Mouse (Mus musculus) cerebral cortex, adult 2 months (tissue): Measurements from ENCODE around the gene Ly6g6f.

ENCODE experiments used
- WGBS: fragments of 180-500 bp; shearing (Covaris S2); methylation state at CpG from one replicate; pipeline ENCODE4 v1.1.7; 2018; 5-methylcytosine and 5-hydroxymethylcytosine counted together

Ly6g6f gene

GRCm38 (mm10) chr17:35105740-35106389, 20.5 kb upstream of the Ly6g6f start:
- 29% methylated on average over 13 of the region's 13 CpGs for WGBS

GRCm38 (mm10) chr17:35104754-35105153, 19.3 kb upstream of the Ly6g6f start:
- WGBS = 76% methylated on average over 6 of the region's 6 CpGs

GRCm38 (mm10) chr17:35104079-35104478, 18.7 kb upstream of the Ly6g6f start:
- WGBS = 96% methylated on average over 7 of the region's 7 CpGs

DNA sequence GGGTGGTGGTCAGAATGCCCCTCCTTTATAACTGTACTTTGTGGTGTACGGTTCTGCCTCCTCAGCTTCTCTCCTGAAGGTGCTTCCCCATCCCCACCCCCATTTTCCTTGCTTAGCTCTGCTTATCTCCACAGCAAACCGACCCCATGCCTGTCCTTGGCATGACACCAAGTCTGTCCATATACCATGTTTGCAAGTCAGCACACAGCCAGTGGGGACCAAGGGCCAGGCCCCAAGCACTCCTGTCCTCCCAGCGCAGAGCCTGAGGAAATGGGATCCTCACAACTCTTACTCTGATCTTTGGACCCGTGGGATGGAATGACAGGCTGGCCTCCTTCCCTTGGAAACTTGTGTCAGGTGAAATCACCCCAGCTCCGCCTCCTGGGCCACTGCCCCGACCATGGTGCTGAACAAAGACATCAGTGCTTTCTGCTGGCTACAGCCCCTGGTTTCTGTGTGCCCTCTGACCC, 17.8 kb upstream of the Ly6g6f start:
- 70% methylated on average over 6 of the region's 6 CpGs for WGBS

- WGBS = 63% methylated on average over 8 of the region's 8 CpGs
Observed at GRCm38 (mm10) chr17:35102299-35102698, 16.9 kb upstream of the Ly6g6f start.

- WGBS = 86% methylated on average over 11 of the region's 11 CpGs
Observed at GRCm38 (mm10) chr17:35101161-35101560, 15.8 kb upstream of the Ly6g6f start.

DNA sequence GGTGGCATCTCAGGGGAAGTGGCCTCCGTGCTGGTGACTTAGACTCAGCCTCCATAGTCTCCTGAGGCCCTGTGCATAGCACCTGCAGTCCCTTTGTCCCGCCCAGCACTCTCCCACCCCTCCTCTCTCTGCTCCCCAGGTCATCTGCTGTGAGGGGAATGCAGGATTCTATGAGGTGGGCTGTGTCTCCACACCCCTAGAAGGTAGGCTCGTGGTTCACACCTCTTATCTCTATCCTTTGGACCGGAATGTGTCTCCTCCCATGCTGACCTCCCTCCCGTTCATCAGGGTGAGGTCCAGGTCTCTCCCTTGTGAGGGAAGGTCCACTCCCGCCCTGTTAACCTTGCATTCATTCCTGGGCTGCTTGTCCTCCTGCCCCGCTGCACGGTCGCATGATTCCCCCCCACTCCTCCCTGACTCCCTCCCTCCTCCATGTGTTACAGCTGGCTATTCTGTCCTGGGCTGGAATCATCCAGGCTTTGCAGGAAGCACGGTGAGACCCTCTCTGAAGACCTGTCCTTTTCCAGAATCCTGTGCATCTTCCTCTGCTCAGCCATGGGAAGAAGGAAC, 14.9 kb upstream of the Ly6g6f start:
- WGBS = 70% methylated on average over 10 of the region's 10 CpGs

DNA sequence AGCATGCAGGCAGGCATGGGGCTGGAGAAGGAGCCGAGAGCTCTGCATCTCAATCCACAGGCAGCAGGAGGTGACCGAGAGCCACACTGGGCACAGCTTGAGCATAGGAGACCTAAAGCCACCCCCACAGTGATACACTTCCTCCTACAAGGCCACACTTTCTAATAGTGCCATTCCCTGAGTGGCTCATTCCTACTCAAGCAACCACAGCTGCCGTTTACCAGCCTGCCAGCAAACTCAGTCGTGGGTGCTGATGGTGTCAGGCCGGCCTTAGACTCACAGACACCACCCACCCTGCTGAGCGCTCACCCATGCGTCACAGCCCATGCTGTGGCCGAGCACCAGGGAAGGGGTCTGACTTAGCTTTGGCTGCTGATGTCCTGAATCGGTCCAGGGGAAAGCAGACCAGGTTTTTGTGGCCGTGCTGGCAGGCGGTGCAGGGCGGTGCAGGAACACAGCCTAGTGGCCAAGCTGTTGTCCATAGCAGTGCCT, 11.8 kb upstream of the Ly6g6f start:
- WGBS = 53% methylated on average over 12 of the region's 12 CpGs

GRCm38 (mm10) chr17:35096597-35096996, 11.2 kb upstream of the Ly6g6f start:
- 89% methylated on average over 12 of the region's 12 CpGs for WGBS

DNA sequence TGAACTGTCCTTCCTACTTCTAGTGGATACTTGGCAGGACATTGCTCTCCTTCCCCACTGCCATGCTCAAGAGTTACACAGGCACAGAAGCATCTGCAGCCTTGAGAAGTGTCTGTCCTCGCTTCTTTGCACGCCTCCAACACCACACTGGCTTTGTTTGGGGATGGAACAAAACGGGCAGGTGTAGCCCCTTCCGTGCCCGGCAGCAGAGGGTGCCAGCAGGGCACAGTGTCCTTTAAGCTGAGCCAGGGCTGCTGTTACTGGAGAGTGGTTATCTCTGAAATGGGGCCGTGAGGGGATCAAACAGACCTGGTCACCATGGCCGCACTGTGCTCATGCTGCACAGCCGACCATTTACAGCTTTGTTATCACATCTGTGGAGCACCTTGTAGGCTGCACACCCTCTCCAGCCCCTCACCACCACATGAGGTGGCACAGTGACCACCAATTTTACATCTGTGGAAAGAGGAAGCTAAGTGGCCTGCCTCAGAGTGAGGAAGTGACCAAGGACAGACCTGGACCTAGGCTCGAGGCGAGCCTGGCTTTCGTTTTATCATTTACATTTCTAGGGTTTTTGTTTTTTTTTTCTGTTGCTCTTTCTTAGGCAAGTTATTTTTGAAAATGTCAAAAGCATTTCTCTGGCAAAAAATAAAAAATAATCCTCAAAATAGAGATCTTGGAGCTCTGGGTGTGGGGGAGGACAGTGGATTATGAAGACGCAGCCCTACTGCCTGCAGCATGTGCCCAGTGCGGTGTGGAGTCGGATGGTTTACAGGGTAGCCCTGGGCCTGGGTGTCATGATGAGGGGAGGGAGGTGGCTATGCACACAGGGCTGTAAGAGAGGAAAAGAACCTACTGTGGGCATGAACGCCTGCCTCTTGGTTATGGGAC, 9.3 kb upstream of the Ly6g6f start:
- 55% methylated on average over 15 of the region's 15 CpGs for WGBS

GRCm38 (mm10) chr17:35092403-35093198, 7.2 kb upstream of the Ly6g6f start:
- 74% methylated on average over 14 of the region's 14 CpGs for WGBS

GRCm38 (mm10) chr17:35090166-35090932, 4.9 kb upstream of the Ly6g6f start:
- 30% methylated on average over 8 of the region's 8 CpGs for WGBS

GRCm38 (mm10) chr17:35088825-35089644, 3.6 kb upstream of the Ly6g6f start, which contains the start of gene Abhd16a:
Gene Abhd16a (plus strand): TSS chr17:35089263.
- 3% methylated on average over 67 of the region's 67 CpGs for WGBS

DNA sequence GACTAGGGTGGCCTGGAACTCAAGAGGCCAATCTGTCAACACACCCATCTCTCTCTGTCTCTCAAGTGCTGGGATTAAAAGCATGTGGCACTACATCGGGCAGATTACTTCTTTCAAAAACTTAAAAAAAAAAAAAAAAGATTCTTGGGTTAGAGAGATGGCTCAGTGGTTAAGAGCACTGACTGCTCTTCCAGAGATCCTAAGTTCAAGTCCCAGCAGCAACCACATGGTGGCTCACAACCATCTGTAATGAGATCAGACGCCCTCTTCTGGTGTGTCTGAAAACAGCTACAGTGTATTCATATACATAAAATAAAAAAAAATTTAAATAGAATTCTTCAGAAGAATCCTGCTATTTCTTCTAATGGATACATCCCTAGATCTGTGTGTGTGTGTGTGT, 2.7 kb upstream of the Ly6g6f start:
- WGBS = 36% methylated on average over 2 of the region's 2 CpGs

- 78% methylated on average over 3 of the region's 3 CpGs for WGBS
Observed at GRCm38 (mm10) chr17:35083929-35084497, 1.4 kb downstream of the Ly6g6f start.

DNA sequence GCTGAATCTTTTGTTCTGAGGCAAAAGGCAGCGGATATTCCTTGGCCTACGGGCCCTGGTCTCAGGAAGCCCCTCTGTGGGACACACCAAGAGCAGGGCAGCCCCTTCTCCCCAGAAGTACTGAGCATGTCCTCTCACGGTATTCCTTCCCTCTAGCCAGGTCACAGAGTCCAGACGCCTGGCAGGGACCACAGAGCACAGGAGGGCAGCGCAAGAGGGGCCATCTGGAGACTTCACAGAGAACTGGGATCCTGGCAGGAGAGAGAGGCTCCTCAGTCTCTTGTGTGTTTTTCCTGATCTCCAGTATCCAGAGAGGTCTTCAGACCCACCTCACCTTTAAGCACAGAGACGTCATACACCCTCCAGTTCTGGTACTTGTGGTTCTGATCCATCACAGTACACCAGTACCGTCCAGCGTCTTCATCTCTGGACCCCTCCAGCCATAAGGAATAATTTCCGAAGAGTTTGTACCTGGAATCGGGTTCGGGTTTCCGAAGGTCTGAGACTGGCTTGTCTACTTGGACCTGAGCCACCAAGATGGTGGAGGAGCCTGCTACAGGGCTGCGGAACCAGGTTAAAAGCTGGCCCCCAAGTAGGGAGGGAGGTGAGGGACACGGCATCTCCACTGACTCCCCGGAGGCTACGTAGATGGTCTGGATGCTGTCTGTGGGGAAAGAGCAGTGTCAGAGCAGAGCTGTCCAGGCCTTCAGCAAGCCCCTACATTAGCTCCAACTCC, 2.4 kb downstream of the Ly6g6f start:
- WGBS = 93% methylated on average over 16 of the region's 16 CpGs

GRCm38 (mm10) chr17:35080710-35081109, 4.7 kb downstream of the Ly6g6f start:
- WGBS = 90% methylated on average over 4 of the region's 4 CpGs

- WGBS = 50% methylated on average over 6 of the region's 6 CpGs
Observed at GRCm38 (mm10) chr17:35080248-35080647, 5.2 kb downstream of the Ly6g6f start.

GRCm38 (mm10) chr17:35079778-35080177, 5.6 kb downstream of the Ly6g6f start:
- 71% methylated on average over 9 of the region's 9 CpGs for WGBS
